Mouse (Mus musculus): ENCODE data around the gene Cd59b. TPM values are rescaled to one million over a fixed set of nuclear protein-coding genes. Genes with fewer than 3 reads are reported as not detected.
"Not testable (repeated sequence)": the region's sequence is repeated elsewhere in the genome, so short reads cannot be mapped to it uniquely, and the experiment has no call there.

Gene Cd59b
- polyA plus RNA-seq, 1 experiment = 2.4 TPM

- no peak for DNase-seq
- WGBS = 45% methylated on average over 3 of the region's 3 CpGs
- Histone ChIP-seq H3K4me1 (replicated peaks; ENCODE audit: control insufficient read depth, insufficient read depth, low read length) (peaks cover 8% of the 10 kb centered on the region; the same call in 1 of the 2 replicates), H3K36me3 (ENCODE audit: control insufficient read depth, insufficient read depth, low read length) (no peaks in the 10 kb centered on the region), H3K27me3 (ENCODE audit: control insufficient read depth, insufficient read depth, low read length) (no peaks in the 10 kb centered on the region), H3K27ac (ENCODE audit: control insufficient read depth, insufficient read depth, low read length) (no peak overlapping the region), H3K4me3 (ENCODE audit: control insufficient read depth, insufficient read depth, low read length) (no peak overlapping the region)
- TF ChIP-seq POLR2A (IDR thresholded peaks at IDR 0.05; ENCODE audit: control insufficient read depth, extremely low read depth, insufficient read depth, low read length, poor library complexity) (no peak), CTCF (IDR thresholded peaks at IDR 0.05; ENCODE audit: borderline replicate concordance, control insufficient read depth, extremely low read depth, insufficient read depth, low read length, poor library complexity) (no peak)
Observed at GRCm38 (mm10) chr2:104098529-104099230, 29.0 kb downstream of the Cd59b start.

DNA sequence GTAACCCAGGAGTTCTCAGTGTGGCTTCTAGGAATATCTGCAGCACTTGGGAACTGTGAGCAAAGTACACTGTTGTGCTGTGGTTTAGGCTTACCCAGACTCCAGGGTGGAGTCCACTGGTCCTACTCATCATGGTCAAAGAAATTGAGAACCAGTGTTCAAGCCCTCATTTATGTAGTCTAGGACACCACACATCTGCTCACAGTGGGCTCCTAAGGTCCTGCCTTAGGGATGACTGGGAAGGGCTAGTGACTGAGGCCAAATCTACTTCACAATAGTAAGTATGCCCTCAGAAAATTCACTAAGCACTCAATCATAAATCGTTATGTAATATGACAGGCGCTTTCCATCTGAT lies 29.6 kb downstream of the Cd59b start:
- no peak overlapping the region for H3K4me3 ChIP-seq (ENCODE audit: control insufficient read depth, insufficient read depth, low read length)
- 99% methylated on average over 2 of the region's 2 CpGs for WGBS
- no peaks in the 10 kb centered on the region for H3K36me3 ChIP-seq (ENCODE audit: control insufficient read depth, insufficient read depth, low read length)
- no peak for DNase-seq
- no peak overlapping the region for H3K27ac ChIP-seq (ENCODE audit: control insufficient read depth, insufficient read depth, low read length)
- TF ChIP-seq POLR2A (IDR thresholded peaks at IDR 0.05; ENCODE audit: control insufficient read depth, extremely low read depth, insufficient read depth, low read length, poor library complexity) = no peak
- no peak for TF ChIP-seq CTCF (IDR thresholded peaks at IDR 0.05; ENCODE audit: borderline replicate concordance, control insufficient read depth, extremely low read depth, insufficient read depth, low read length, poor library complexity)
- peaks cover 8% of the 10 kb centered on the region; the same call in 1 of the 2 replicates for H3K4me1 ChIP-seq (replicated peaks; ENCODE audit: control insufficient read depth, insufficient read depth, low read length)
- H3K27me3 ChIP-seq (ENCODE audit: control insufficient read depth, insufficient read depth, low read length) = no peaks in the 10 kb centered on the region

- 86% methylated on average over 1 of the region's 1 CpGs for WGBS
- H3K4me1 ChIP-seq (replicated peaks; ENCODE audit: control insufficient read depth, insufficient read depth, low read length) = peaks cover 8% of the 10 kb centered on the region; the same call in 1 of the 2 replicates
- no peaks in the 10 kb centered on the region for H3K36me3 ChIP-seq (ENCODE audit: control insufficient read depth, insufficient read depth, low read length)
- no peak overlapping the region for H3K27ac ChIP-seq (ENCODE audit: control insufficient read depth, insufficient read depth, low read length)
- TF ChIP-seq CTCF (IDR thresholded peaks at IDR 0.05; ENCODE audit: borderline replicate concordance, control insufficient read depth, extremely low read depth, insufficient read depth, low read length, poor library complexity) (no peak), POLR2A (IDR thresholded peaks at IDR 0.05; ENCODE audit: control insufficient read depth, extremely low read depth, insufficient read depth, low read length, poor library complexity) (no peak)
- no peak overlapping the region for H3K4me3 ChIP-seq (ENCODE audit: control insufficient read depth, insufficient read depth, low read length)
- DNase-seq = no peak
- H3K27me3 ChIP-seq (ENCODE audit: control insufficient read depth, insufficient read depth, low read length) = no peaks in the 10 kb centered on the region
Observed at GRCm38 (mm10) chr2:104099946-104100345, 30.3 kb downstream of the Cd59b start.

DNA sequence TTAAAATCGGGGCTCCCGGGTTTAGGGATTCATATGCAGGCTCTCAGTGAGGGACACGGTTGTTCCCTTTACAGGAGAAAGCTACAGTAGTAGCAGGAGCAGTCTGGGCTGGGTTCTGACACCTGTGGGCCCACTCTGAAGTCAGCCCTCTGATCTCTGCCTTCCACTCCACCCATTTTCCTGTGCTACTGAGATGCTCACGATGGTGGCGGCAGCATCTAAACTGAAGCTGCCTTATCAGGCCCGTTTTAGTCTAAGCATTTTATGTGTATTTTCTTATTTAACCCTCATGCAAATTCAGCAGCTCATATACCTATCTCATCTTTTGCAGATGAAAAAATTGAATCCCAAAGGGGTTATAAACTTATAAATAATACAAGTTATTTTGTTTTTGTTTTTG lies 35.2 kb downstream of the Cd59b start:
- no peaks in the 10 kb centered on the region for H3K4me1 ChIP-seq (replicated peaks; ENCODE audit: control insufficient read depth, insufficient read depth, low read length)
- H3K36me3 ChIP-seq (ENCODE audit: control insufficient read depth, insufficient read depth, low read length) = no peaks in the 10 kb centered on the region
- no peak overlapping the region for H3K27ac ChIP-seq (ENCODE audit: control insufficient read depth, insufficient read depth, low read length)
- H3K27me3 ChIP-seq (ENCODE audit: control insufficient read depth, insufficient read depth, low read length) = no peaks in the 10 kb centered on the region
- H3K4me3 ChIP-seq (ENCODE audit: control insufficient read depth, insufficient read depth, low read length) = no peak overlapping the region
- 82% methylated on average over 6 of the region's 6 CpGs for WGBS
- DNase-seq = no peak
- no peak for TF ChIP-seq CTCF (IDR thresholded peaks at IDR 0.05; ENCODE audit: borderline replicate concordance, control insufficient read depth, extremely low read depth, insufficient read depth, low read length, poor library complexity)
- no peak for TF ChIP-seq POLR2A (IDR thresholded peaks at IDR 0.05; ENCODE audit: control insufficient read depth, extremely low read depth, insufficient read depth, low read length, poor library complexity)

- not testable (repeated sequence) for H3K27ac ChIP-seq (ENCODE audit: control insufficient read depth, insufficient read depth, low read length)
- WGBS = 99% methylated on average over 2 of the region's 2 CpGs
Observed at GRCm38 (mm10) chr2:104109021-104109420, 39.4 kb downstream of the Cd59b start.

DNA sequence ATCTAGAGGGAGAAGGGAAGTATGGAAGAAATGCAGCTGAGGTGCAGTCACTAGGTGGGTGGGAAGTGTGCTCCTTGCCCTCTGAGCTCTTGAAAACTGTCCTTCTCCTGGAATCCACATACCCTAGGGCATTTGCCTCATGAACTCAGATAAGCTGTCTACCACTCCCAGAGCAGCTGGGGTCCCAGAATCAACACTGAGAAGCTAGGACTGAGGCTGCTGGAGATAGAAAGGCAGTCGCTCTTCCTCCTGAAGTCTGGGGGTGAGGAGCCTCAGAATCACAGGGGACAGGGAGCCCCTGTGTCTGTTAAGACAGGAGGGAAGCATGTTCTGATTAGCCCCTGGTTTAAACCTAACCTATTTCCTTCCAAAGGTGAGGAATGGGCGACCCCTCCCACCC lies 39.9 kb downstream of the Cd59b start:
- no peak overlapping the region for H3K4me3 ChIP-seq (ENCODE audit: control insufficient read depth, insufficient read depth, low read length)
- H3K27ac ChIP-seq (ENCODE audit: control insufficient read depth, insufficient read depth, low read length) = no peak overlapping the region
- H3K27me3 ChIP-seq (ENCODE audit: control insufficient read depth, insufficient read depth, low read length) = no peaks in the 10 kb centered on the region
- TF ChIP-seq POLR2A (IDR thresholded peaks at IDR 0.05; ENCODE audit: control insufficient read depth, extremely low read depth, insufficient read depth, low read length, poor library complexity) = no peak
- TF ChIP-seq CTCF (IDR thresholded peaks at IDR 0.05; ENCODE audit: borderline replicate concordance, control insufficient read depth, extremely low read depth, insufficient read depth, low read length, poor library complexity) = no peak
- DNase-seq = no peak
- H3K4me1 ChIP-seq (replicated peaks; ENCODE audit: control insufficient read depth, insufficient read depth, low read length) = no peaks in the 10 kb centered on the region
- H3K36me3 ChIP-seq (ENCODE audit: control insufficient read depth, insufficient read depth, low read length) = no peaks in the 10 kb centered on the region
- 91% methylated on average over 2 of the region's 2 CpGs for WGBS

More at GRCm38 (mm10) chr2:104109021-104109420, 39.4 kb downstream of the Cd59b start:
- not testable (repeated sequence) for DNase-seq; H3K4me3 ChIP-seq (ENCODE audit: control insufficient read depth, insufficient read depth, low read length); H3K27me3 ChIP-seq (ENCODE audit: control insufficient read depth, insufficient read depth, low read length); H3K36me3 ChIP-seq (ENCODE audit: control insufficient read depth, insufficient read depth, low read length); H3K4me1 ChIP-seq (replicated peaks; ENCODE audit: control insufficient read depth, insufficient read depth, low read length)

GRCm38 (mm10) chr2:104110031-104110430 lies 40.4 kb downstream of the Cd59b start:
- H3K36me3 ChIP-seq (ENCODE audit: control insufficient read depth, insufficient read depth, low read length) = no peaks in the 10 kb centered on the region
- no peak overlapping the region for H3K27ac ChIP-seq (ENCODE audit: control insufficient read depth, insufficient read depth, low read length)
- no peaks in the 10 kb centered on the region for H3K4me1 ChIP-seq (replicated peaks; ENCODE audit: control insufficient read depth, insufficient read depth, low read length)
- DNase-seq = no peak
- H3K4me3 ChIP-seq (ENCODE audit: control insufficient read depth, insufficient read depth, low read length) = no peak overlapping the region
- WGBS = 68% methylated on average over 4 of the region's 4 CpGs
- TF ChIP-seq CTCF (IDR thresholded peaks at IDR 0.05; ENCODE audit: borderline replicate concordance, control insufficient read depth, extremely low read depth, insufficient read depth, low read length, poor library complexity) = no peak
- TF ChIP-seq POLR2A (IDR thresholded peaks at IDR 0.05; ENCODE audit: control insufficient read depth, extremely low read depth, insufficient read depth, low read length, poor library complexity) = no peak
- no peaks in the 10 kb centered on the region for H3K27me3 ChIP-seq (ENCODE audit: control insufficient read depth, insufficient read depth, low read length)

DNA sequence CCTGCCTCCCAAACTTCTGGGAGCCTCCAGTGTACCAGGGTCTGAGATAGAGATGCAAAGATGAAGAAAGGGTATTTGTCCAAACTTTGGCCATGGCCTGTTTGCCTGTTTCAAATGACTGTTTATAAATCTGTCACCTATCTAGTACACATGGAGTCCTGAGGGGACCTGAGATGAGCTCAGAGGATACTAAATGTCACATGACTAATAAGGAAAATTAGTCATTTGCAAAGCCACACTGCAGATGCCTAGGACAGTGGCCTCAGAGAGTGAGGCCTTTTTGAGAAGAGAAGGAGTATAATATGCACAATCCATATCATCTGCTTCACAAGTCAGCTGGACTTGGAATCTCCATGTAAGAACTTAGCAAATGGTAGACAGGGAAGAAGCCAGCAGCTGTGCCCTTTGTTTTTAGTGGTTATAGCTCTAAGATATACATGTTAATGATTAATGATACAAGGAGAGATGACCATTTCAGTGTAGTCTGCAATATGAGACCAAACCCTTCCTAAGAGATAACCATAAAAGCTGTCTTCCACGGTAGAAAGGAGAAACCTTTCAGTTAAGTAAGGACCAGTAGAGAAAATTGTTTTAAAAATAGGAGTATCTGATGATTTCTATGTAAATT lies 41.6 kb downstream of the Cd59b start:
- not testable (repeated sequence) for H3K36me3 ChIP-seq (ENCODE audit: control insufficient read depth, insufficient read depth, low read length); H3K27me3 ChIP-seq (ENCODE audit: control insufficient read depth, insufficient read depth, low read length); H3K4me3 ChIP-seq (ENCODE audit: control insufficient read depth, insufficient read depth, low read length); DNase-seq; H3K4me1 ChIP-seq (replicated peaks; ENCODE audit: control insufficient read depth, insufficient read depth, low read length); H3K27ac ChIP-seq (ENCODE audit: control insufficient read depth, insufficient read depth, low read length)
- no CpG with 5 or more reads among the region's 1 CpGs for WGBS

- H3K4me1 ChIP-seq (replicated peaks; ENCODE audit: control insufficient read depth, insufficient read depth, low read length); H3K36me3 ChIP-seq (ENCODE audit: control insufficient read depth, insufficient read depth, low read length); H3K27me3 ChIP-seq (ENCODE audit: control insufficient read depth, insufficient read depth, low read length); H3K4me3 ChIP-seq (ENCODE audit: control insufficient read depth, insufficient read depth, low read length); H3K27ac ChIP-seq (ENCODE audit: control insufficient read depth, insufficient read depth, low read length); DNase-seq: not testable (repeated sequence)
Observed at GRCm38 (mm10) chr2:104113563-104113962, 43.9 kb downstream of the Cd59b start.
